Mouse (Mus musculus): ENCODE measurements around the gene Zbtb16.

DNA sequence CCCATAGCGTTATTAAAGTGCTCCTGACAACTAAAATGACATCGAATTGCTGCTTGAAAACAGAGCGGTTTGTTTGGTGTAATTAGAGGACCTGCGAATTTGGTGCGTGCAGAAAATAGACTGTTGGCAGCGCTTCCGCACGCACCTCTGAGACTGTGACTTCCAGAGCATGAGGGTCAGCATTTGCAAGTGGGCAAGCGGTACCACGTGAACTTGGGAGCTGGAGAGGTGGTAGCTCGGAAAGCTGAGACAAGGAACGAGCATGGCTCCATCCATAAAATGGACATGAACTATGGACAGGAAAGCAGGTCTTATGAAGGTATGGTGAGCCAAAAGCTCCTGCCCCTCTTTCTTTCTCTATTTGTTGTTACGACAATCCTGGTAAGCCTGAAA is 107.3 kb downstream of the Zbtb16 start:
- no peak for TF ChIP-seq MAX (IDR thresholded peaks at IDR 0.05; ENCODE audit: low read depth)
- TF ChIP-seq POLR2A (IDR thresholded peaks at IDR 0.05; ENCODE audit: insufficient read length, low read depth): no peak
- no peak for TF ChIP-seq POLR2AphosphoS2 (IDR thresholded peaks at IDR 0.05; ENCODE audit: insufficient read length, low read depth)
